Mouse (Mus musculus): Measurements from ENCODE around the gene Socs1.

Gene Socs1

GRCm38 (mm10) chr16:10763540-10764264 is 21.6 kb downstream of the Socs1 start:
- no peak for DNase-seq (ENCODE audit: low read depth, low spot score)

GRCm38 (mm10) chr16:10762569-10763180 is 22.7 kb downstream of the Socs1 start:
- DNase-seq (ENCODE audit: low read depth, low spot score) = no peak

- no peak for DNase-seq (ENCODE audit: low read depth, low spot score)
These were observed 24.2 kb downstream of the Socs1 start for GRCm38 (mm10) chr16:10761182-10761581.

GRCm38 (mm10) chr16:10756168-10756567 is 29.2 kb downstream of the Socs1 start:
- no peak for DNase-seq (ENCODE audit: low read depth, low spot score)

- no peak for DNase-seq (ENCODE audit: low read depth, low spot score)
These were observed 30.6 kb downstream of the Socs1 start for GRCm38 (mm10) chr16:10754521-10755296.

GRCm38 (mm10) chr16:10749824-10750223 is 35.5 kb downstream of the Socs1 start:
- no peak for DNase-seq (ENCODE audit: low read depth, low spot score)

GRCm38 (mm10) chr16:10749226-10749625 is 36.1 kb downstream of the Socs1 start:
- DNase-seq (ENCODE audit: low read depth, low spot score) = no peak

GRCm38 (mm10) chr16:10741082-10741481 is 44.3 kb downstream of the Socs1 start:
- DNase-seq (ENCODE audit: low read depth, low spot score) = peak; percentile 80

GRCm38 (mm10) chr16:10739854-10740398 is 45.4 kb downstream of the Socs1 start:
- peak; percentile 29 for DNase-seq (ENCODE audit: low read depth, low spot score)

- DNase-seq (ENCODE audit: low read depth, low spot score) = no peak
These were observed 46.5 kb downstream of the Socs1 start for GRCm38 (mm10) chr16:10738866-10739265.

- DNase-seq (ENCODE audit: low read depth, low spot score) = no peak
These were observed 47.8 kb downstream of the Socs1 start for GRCm38 (mm10) chr16:10737571-10737970.

- no peak for DNase-seq (ENCODE audit: low read depth, low spot score)
These were observed 49.0 kb downstream of the Socs1 start for GRCm38 (mm10) chr16:10736364-10736763.

GRCm38 (mm10) chr16:10735781-10736180 is 49.6 kb downstream of the Socs1 start:
- DNase-seq (ENCODE audit: low read depth, low spot score) = no peak

GRCm38 (mm10) chr16:10732421-10732820 is 52.9 kb downstream of the Socs1 start:
- DNase-seq (ENCODE audit: low read depth, low spot score) = peak; percentile 76
